Mouse (Mus musculus): Measurements from ENCODE around the gene Nr2e3.
"Not testable (repeated sequence)": the region's sequence is repeated elsewhere in the genome, so short reads cannot be mapped to it uniquely, and the experiment has no call there.

Gene Nr2e3

DNA sequence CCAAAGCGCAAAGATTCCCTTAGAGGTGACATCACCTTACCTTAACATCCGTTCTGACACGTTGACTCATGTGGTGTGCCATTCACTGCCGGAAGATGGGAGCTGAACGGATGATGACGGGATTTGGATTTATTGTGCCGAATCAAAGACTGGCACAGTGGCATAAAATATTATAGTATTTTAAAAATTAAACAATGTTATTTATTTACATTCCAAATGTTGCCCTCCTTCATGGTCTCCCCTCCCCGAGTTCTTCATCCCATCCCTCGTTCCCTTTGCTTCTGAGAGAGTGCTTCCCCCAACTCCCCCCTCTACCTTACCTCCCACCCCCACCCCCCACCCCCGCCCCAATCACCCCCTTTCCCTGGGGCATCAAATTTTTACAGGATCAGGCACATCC is at the start of gene Nr2e3:
TSS of gene Nr2e3 (minus strand) at position 101 of the 400 bp plus-strand sequence.
- DNase-seq = no peak

DNA sequence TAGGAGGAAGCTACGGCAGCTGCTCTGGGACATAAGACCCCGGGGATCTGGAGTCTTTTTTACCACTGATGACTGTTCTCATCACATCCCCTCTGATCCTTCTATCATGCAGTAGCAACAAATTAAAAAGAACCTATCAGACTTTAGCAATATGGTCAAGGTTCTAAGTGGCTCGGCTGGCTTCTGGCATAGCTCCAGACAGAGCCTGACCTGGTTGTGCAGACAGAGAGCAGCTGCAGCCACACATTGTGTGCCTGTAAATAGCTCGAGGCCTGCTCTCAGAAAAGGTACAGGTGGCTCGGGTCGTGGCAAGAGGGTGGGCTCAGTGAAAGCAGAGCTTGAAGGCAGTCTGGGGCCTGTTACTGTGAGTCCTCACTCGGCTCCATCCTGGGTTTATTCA is 48.5 kb upstream of the Nr2e3 start:
- peak; percentile 30 for DNase-seq

DNA sequence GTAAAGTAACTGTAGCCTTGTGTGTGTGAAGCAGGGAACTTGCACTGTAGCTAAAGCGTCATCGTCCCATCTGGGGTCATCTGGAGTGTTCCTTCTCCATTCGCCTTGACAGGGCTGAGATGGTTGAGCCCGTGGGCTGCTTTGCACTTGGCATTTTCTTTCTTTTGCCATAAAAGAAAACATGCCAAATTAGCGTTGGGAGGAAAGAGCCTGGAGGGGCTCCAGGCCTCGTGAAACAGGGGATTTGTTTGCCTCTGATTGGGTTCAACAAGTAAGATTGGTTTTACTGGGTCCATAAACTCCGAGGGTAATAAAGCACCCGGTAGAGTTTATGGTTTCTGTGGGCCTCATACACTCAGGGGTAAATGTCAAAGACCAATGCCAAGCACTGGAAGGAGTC is 41.9 kb upstream of the Nr2e3 start:
- DNase-seq = no peak

DNA sequence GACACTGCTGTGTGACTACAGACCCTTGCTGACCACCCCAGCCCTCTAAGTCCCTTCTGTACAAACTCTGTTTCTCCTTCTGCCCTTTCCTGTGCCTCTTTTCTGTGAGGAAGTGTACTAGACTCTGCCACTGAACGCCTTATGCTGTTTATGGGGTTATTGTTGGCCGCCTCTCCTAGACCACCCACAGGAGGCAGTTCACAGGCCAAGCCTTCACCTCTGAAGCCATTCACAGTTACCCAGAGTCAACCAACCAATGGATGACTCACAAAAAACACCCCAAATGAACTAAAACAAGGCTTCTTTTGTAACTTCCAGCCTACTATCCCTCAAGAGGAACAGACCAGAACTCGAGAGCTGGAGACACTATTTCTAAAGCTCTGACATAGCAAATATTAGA is 41.0 kb upstream of the Nr2e3 start:
- DNase-seq = no peak

DNA sequence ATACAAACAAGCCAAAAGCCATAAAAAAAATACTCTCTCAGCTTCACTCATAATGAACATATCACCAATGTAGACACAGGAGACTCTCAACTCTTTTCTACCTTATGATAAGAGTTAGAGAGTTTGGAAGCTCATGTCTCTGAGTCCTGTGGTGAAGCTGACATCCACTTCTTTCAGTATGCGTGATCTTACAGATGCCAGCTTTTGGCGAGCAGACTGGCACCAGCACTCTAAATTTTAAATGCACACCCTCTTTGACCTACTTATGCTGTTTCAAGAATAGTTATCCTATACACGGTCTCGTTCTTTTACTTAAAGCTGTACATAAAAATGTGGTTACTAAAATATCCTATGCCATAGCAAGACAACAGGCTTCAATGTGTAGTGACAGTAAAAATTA is 37.3 kb upstream of the Nr2e3 start:
- DNase-seq = no peak

DNA sequence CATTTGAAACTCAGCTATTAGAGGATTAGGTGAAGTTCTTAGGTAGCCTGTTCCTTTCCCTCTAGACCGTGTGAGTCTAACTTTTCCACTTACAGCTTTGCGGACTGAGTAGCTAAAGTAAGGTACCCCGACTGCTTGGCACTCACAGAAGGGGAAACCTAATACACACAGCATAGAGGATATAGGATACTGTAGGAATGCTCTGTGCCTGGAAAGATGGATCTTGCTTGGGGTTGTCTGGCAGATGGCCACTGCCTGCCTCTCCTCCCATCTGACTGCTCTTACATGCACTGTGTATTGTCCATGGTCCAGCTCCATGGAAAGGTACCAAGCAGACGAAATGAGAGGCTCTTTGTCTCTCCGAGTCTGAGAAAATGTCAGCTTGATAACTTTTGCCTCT is 30.9 kb upstream of the Nr2e3 start:
- no peak for DNase-seq

DNA sequence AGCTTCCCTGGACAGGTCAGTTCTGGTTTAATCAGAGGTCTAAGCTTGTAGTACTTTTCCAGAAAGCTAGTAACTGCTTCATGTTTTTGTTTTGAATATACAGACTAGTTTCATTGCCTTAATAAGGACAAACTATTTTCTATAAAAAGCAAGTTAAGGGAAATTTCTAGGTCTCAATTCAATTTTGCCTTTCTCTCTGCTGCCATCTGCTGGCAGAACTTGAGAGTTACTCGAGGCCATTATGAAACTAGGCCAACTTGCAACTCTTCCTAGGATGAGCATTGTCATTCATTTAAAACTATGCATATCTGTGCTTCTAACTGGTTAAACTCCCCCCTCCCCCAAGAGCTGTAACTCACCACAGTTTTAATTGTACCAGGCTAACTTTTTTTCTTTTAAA is 29.4 kb upstream of the Nr2e3 start:
- peak; percentile 69 for DNase-seq

DNA sequence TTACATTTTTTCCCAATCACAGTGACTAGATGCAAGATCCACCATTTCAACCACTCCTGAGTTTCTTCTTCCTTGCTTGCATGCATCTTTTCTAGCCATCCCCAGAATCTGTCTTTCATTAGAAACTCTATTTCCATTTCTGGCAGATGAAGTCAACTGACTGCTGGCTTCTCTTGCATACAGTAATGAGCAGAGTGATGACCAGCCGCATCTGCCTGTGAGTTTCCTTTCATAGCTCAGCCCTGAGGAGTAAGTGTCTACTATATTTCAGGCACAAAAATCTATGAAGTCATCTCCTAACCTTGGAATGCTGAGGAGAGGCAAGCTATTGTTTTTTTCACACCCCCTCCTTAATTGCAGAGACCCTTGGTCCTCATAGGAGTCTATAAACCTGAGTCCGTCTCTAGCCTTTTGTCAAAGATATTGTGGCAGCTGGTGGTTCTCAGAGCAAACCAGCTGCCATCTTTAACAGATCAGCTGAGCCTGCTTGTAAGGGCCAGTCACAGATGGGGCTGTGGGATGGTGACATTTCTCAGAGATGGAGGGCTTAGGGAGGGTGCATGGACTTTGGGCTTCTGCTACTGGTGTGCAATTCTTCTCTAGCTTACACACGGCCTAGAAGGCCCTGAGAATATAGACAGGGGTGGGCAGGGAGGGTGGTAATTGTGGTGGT is 25.6 kb upstream of the Nr2e3 start:
- no peak for DNase-seq

DNA sequence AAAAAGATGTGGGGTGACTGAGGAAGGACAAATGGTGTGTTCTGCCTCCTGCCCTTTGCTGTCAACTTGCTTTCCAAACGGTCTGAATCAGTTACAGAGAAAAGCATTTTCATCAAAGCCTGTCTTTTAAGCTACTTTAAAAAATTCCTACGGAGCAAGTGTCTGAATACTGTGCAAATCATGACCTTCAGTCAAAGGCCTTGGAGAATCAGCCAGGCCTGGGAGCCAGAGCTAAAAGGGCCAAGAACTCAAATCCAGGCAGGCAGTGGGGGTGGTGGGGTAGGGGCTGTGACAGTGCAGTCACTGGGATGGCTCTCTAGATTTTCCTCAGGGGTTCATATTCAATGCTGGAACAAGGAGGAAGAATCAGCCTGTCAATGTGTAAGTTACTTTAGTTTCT is 20.7 kb upstream of the Nr2e3 start:
- no peak for DNase-seq

DNA sequence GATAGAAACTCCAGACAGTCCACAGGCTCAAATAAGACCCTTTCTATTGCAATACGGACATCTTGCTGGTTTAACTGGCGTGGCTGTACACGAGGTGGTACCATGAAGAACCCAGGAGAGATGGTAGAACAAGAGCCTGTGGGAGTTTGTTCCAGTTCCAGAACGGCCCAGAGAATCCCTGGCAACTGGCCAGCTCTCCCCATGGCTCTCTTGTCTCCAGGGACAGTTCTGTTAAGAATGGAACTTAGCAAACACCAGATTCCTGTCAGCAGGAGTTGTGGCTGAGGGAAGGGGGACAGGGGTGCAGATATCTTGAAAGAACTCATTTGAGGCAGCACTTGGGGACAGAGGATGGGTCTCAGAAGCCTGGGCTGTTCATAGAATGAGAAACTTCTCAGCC is 10.8 kb upstream of the Nr2e3 start:
- DNase-seq = peak; percentile 25

DNA sequence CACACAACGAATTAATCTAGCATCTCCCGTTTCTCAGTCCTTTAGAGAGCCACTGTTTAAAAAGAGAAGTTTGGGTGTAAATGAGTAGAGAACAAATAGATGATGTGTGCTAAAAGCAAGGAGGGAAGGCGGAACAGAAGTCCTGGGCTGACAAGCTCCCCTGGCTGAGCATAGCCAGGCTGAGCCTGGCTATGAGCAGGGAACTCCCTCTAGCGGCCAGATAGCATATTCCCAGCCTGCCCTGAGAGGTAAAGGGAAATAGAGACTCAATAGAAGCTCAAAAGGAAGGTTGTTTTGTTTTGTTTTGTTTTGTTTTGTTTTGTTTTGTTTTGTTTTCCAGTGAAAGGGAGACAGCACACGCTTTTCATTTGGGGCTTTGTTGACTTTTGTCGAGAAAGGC is 8.9 kb upstream of the Nr2e3 start:
- peak; percentile 67 for DNase-seq

DNA sequence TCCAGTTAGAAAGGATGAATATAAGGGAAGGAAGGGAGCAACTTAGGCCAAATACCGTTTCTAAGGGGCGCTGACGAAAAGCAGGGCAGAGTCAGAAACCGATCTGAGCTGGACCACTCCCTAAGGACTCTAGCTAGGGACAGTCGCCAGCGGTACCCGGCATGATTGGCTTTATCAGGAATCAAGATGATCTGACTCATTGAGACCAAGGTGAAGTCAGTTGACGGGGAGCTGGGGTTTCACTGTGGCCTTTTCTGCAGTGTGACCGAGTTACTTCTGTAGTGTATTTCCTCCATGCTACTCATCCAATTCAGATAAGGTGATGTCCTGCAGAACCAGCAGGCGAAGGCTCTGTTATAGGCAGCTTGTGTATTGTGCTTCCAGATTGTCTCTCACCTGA is 4.6 kb upstream of the Nr2e3 start:
- no peak for DNase-seq

DNA sequence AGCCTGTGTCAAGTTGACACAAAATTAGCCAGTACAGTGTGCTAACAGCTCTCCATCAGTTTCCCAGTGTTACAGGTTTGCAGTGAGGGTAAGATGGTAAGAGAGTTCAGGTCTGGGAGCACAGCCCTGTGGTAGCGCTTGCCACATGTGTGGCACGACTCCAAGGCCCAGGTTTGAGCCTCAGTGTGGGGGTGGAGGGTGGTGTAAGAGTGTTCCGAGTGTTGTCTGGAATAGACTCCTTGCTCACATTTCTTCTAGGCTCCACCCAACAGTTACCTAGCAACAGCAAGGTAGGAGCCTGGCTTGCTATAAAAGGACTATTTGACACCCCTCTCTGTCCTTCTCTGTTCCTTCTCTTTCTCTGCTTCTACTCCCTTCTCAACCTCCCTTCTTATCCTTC is 3.9 kb upstream of the Nr2e3 start:
- no peak for DNase-seq

DNA sequence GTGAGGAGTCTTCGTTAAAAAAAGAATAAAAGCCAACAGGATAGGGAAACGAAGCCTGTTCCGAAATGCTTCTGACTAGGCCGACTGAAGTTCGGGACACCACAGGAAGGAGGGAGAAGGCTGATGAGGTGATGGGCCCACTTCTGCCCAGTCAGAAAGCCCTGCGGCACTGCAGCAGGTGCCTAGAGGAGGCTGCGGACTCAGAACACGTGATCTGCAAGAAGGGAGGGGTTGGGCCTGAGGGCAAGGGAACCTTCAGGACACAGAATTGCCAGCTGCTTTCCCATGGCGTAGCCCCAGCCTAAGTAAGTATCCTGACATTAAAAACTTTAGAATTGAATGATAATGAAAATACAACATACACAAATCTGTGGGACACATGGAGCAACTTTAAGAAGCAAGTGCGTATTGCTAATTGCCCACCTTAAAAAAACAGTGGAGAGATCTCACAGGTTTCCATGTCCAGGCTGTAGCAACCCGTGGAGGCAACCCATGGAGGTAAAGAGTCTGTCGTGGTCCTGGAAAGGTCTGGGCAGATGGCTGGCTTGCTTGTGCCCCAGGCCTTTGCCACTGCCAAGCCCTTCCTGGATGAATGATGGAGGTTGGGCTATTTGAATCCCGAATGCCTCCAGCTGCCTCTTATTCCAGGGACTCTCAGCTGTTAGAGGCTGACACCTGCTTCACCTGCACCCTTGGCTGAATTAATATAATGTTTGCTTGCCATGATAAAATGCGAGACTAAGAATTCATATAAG is 919 bp upstream of the Nr2e3 start:
- DNase-seq = no peak

DNA sequence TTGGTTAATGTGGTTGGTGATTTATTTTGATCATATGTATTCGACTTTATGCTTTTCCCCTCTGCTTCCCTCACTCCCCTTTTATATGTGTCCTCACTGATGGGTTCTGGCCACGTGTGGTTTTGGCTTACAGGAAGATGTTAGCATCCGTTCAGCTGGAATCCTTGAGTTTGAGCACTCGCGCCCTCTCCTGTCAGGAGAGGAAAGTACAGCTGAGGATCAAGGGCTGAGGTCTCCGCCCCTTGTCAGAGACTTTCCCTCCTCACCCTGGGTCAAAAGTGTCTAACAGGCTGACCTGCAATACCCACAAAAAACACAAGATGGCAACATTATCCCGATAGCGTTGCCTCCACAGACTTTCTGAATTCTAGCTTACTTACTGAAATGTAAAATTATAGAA is 1.2 kb downstream of the Nr2e3 start:
- peak; percentile 91 for DNase-seq

DNA sequence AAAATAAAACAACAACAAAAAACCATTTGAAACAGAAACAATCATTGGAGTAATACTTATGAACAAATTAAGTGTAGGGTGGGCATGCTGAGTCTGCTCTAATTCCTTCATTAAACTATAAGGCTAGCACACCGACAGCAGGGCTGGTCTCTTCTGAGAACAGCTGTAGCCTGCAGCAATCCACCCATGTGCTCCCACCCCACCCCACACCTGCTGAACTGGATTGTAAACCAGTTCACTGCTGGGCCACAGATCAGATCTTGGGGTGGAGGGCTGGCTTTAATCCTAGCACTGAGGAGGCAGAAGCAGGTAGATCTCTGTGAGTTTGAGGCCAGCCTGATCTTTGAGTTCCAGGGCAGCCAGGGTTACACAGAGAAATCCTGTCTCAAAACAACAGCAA is 2.3 kb downstream of the Nr2e3 start:
- DNase-seq = not testable (repeated sequence)

DNA sequence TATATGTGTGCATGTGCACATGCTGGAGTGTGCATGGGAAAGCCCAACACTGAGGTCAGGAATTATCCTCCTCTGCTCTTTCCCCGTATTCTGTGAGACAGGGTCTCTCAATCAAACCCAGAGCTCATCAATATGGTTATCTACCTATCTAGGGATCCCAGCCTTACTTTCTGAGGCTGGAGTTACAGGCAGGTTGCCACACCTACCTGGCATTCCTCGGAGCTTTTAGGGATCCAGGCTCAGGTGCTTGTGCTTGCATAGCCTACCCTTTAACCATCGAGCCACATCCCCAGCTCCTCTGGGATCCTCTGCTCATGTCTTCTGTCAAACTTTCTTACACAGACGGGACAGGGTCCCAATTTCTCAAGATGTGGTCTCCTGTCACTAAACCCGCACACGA is 4.0 kb downstream of the Nr2e3 start:
- DNase-seq = no peak

DNA sequence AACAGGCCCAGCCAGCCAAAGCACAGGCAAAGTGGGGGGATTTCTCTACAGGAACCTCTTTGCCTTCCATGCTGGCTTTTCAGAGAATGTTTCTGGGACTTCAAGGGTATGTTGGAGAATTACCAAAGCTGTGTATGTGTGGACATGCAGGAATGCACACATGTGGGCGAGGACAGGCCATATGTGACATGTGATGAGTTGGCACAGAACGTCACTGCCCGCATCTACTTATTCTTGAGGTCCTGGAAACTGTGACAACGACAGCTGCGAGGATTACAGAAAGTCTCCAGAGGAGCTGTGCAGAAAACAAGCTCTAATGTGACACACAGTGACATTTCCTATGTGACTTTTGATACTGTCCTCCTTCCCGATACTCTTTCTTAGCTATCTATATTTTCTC is 4.8 kb downstream of the Nr2e3 start:
- DNase-seq = no peak

DNA sequence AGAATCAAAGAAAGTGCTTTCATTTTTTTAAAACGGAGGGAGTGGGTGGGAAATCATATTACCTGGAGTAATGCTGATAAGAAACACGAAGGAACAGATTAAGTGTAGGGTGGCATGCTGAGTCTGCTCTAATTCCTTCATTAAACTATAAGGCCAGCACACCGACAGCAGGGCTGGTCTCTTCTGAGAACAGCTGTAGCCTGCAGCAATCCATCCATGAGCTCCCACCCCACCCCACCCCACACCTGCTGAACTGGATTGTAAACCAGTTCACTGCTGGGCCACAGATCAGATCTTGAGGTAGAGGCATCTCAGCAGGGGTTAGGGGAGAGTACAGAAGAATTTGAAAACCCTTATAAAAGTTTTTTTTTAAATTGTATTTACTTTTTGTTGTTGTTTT is 5.3 kb downstream of the Nr2e3 start:
- no peak for DNase-seq

DNA sequence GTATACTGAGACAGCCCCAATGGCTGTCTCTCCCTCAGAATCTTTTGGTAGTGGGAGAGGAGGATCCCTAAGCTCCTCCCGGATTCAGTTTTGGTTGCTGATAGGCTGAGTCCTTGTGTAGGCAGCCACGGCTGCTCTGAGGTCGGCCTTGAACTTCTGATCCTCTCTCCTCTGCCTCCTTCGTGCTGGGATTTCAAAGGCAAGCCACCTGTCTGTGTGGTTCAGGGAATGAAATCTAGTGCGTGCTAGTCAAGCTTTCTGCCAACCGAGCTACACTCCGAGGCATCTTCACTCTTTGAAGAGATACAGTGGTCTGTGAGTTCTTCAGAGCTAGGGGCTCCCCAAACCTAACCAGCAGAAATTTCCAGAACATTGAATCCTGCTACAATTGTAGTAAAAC is 6.9 kb downstream of the Nr2e3 start:
- no peak for DNase-seq

DNA sequence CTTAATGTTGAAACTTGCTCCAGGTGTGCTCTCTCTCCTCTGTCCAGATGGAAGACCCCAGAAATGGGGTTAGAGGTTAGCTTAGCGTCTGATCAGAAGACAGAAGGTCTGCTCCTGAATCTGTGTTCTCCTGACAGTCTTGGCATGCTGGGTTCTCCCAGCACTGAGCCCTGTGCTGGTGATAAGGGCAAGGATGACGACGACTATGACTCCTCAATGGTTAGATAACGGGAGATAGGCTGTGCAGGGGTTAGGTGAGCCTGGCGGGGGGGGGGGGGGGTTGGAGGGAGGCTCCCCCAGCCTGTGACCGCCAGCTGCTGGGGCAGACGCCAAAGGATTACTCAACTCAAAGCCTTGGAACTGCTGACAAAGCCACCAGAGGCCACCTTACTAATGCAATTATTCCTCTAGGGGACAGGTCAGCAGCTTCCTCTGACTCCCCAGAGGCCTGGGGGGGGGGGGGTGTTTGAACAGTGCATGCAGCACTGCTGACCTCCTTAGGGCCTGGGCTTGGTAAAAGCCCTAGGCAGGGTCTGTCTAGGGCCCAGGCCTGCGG is 7.9 kb downstream of the Nr2e3 start:
- no peak for DNase-seq

DNA sequence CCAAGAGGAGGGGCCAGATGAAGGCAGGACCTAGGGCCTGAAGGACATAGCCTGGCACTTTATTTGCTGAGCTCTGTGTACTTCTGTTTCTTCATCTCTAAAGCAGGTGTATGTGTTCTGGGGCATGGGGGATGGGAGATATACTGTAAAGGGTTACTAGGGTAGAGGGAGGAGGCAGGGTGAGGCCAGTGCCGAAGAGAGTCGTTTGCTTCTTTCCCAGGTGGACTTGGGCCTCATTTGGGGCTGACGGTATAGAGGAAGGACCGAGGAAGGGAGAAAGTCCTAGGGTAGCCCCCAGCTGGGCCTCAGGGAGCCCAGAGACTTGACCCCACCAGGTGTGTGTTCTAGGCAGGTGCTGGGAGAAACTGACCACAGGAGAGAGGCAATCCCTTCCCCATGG is 8.5 kb downstream of the Nr2e3 start:
- no peak for DNase-seq

DNA sequence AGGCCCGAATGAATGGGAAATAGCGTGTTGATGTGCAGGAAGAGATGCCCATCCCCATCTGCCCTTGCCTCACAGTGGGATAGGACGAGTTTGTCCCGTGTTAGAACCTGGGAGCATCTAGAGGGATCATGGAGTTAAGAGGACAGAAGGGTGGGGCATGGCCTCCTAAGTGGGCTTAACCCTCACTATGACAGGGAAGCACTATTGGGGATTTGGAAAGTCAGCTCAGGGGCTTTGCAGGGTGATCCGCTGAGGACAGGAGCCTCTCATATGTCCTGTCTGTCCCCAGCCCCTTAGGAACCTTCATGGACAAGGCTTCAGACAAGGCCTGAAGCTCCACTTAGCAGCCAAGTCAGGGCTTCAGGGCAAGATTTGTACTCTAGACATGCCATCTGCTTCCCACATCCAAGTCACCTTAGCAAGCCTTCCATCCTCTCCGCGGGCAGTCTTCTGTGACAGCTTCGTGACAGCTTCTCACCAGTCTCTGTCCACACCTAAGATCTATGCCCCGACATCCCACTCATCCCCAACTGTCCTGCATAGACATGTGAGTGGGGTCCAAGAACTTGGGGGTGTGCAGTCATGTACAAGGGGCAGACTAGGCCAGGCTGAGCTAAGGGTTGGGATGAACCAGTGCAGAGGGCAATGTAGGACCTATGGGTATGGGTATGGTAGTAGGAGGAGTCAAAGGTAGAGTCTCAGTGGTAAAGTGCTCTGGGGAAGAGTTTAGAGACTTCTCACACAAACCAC is 9.3 kb downstream of the Nr2e3 start:
- no peak for DNase-seq

DNA sequence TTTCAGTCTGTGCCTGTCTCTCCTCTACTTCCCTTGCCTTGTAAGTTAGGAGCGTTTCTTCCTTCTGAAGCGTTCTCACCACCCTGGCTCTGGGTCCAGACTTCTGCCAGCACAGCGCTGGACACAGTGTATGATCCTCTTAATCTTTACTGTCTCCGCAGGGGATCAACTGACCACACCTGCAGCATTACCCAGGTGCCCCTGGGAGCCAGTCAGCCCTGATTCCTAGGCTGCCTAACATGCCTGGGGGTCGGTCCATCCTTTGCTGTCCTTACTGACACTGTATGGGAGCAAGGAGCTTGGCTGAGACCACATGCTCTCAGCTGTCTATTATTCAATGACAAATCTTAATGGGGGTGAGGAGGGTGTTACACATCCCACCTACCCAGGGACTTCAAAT is 10.5 kb downstream of the Nr2e3 start:
- no peak for DNase-seq

Data from kidney, postnatal 14 days (tissue).